Mouse (Mus musculus) kidney, embryonic 15.5 days (tissue): Measurements from ENCODE around the gene E130114P18Rik. TPM values are rescaled to one million over a fixed set of nuclear protein-coding genes. Genes with fewer than 3 reads are reported as not detected.
A peak's percentile ranks its signal among the peaks of the same experiment; 100 is the strongest.

Source experiments
- ATAC-seq: fragments of 200-750 bp; cut with Nextera tagmentation; replicated peaks from 2 replicates; pipeline ENCODE4 v1.8.0; 2017; ENCODE audit warnings: moderate TSS enrichment; ENCODE audit not compliant: low FRiP score
- H3K27ac ChIP-seq: fragments of 300-500 bp; sonication (generic); 2 replicates; pipeline ENCODE4 v1.5.1; 2015; ENCODE audit warnings: mild to moderate bottlenecking, inconsistent platforms
- H3K27me3 ChIP-seq: fragments of 300-500 bp; sonication (generic); 2 replicates; pipeline ENCODE4 v1.6.1; 2015; ENCODE audit warnings: inconsistent platforms
- H3K36me3 ChIP-seq: fragments of 300-500 bp; sonication (generic); 2 replicates; pipeline ENCODE4 v1.6.1; 2015; ENCODE audit warnings: inconsistent platforms
- H3K4me1 ChIP-seq: fragments of 300-500 bp; sonication (generic); 2 replicates; pipeline ENCODE4 v1.6.1; 2015; ENCODE audit warnings: inconsistent platforms
- H3K4me2 ChIP-seq: fragments of 300-500 bp; sonication (generic); 2 replicates; pipeline ENCODE4 v1.6.1; 2015; ENCODE audit warnings: moderate library complexity, mild to moderate bottlenecking, inconsistent platforms
- H3K4me3 ChIP-seq: fragments of 300-500 bp; sonication (generic); replicated peaks from 2 replicates; pipeline ENCODE4 v1.5.1; 2015; ENCODE audit warnings: mild to moderate bottlenecking, inconsistent platforms
- H3K9ac ChIP-seq: fragments of 300-500 bp; sonication (generic); 2 replicates; pipeline ENCODE4 v1.6.1; 2015; ENCODE audit warnings: mild to moderate bottlenecking, inconsistent platforms
- H3K9me3 ChIP-seq: fragments of 300-500 bp; sonication (generic); replicated peaks from 2 replicates; pipeline ENCODE4 v1.6.1; 2016; ENCODE audit warnings: inconsistent platforms
- WGBS: fragments of 180-500 bp; shearing (Covaris S2); methylation state at CpG from one replicate; pipeline ENCODE4 v1.1.7; 2015; ENCODE audit warnings: mixed read lengths; 5-methylcytosine and 5-hydroxymethylcytosine counted together
- polyA plus RNA-seq: library from polyadenylated mRNA; unstranded; fragments of >200 nt; fragmentation: Nextera tagmentation; extraction: Ambion mirVana; gene quantifications from 2 replicates; pipeline ENCODE4 v1.2.1, GENCODE M21; 2015

The E130114P18Rik gene
- polyA plus RNA-seq, 1 experiment from 2014 or later: 0.51 TPM

- no peaks in the 10 kb centered on the region for H3K36me3 ChIP-seq
- no peaks in the 10 kb centered on the region for H3K9me3 ChIP-seq
- no peak overlapping the region for H3K4me3 ChIP-seq
- 43% methylated on average over 7 of the region's 7 CpGs for WGBS
- no peak overlapping the region for H3K4me2 ChIP-seq
- peak; percentile 78 for ATAC-seq
- H3K9ac ChIP-seq: no peak overlapping the region
- H3K27me3 ChIP-seq: no peaks in the 10 kb centered on the region
- no peak overlapping the region for H3K27ac ChIP-seq
- H3K4me1 ChIP-seq: peaks cover 16% of the 10 kb centered on the region
These were observed 80.9 kb downstream of the E130114P18Rik start for GRCm38 (mm10) chr4:97696684-97697615.

GRCm38 (mm10) chr4:97695414-97696040 lies 82.4 kb downstream of the E130114P18Rik start:
- no peak for ATAC-seq
- no peak overlapping the region for H3K27ac ChIP-seq
- no peaks in the 10 kb centered on the region for H3K9me3 ChIP-seq
- no peak overlapping the region for H3K9ac ChIP-seq
- no peak overlapping the region for H3K4me2 ChIP-seq
- peaks cover 21% of the 10 kb centered on the region for H3K4me1 ChIP-seq
- no peaks in the 10 kb centered on the region for H3K36me3 ChIP-seq
- H3K4me3 ChIP-seq: no peak overlapping the region
- 56% methylated on average over 7 of the region's 7 CpGs for WGBS
- no peaks in the 10 kb centered on the region for H3K27me3 ChIP-seq

- peaks cover 36% of the 10 kb centered on the region for H3K4me1 ChIP-seq
These were observed 83.9 kb downstream of the E130114P18Rik start for GRCm38 (mm10) chr4:97693931-97694330.

GRCm38 (mm10) chr4:97693054-97693453 lies 84.8 kb downstream of the E130114P18Rik start:
- 88% methylated on average over 4 of the region's 4 CpGs for WGBS
- no peak overlapping the region for H3K4me3 ChIP-seq
- no peak overlapping the region for H3K27ac ChIP-seq
- peaks cover 36% of the 10 kb centered on the region for H3K4me1 ChIP-seq
- no peak for ATAC-seq
- no peak overlapping the region for H3K4me2 ChIP-seq
- H3K27me3 ChIP-seq: no peaks in the 10 kb centered on the region
- H3K9me3 ChIP-seq: no peaks in the 10 kb centered on the region
- no peaks in the 10 kb centered on the region for H3K36me3 ChIP-seq
- H3K9ac ChIP-seq: no peak overlapping the region

More at GRCm38 (mm10) chr4:97693931-97694330, 83.9 kb downstream of the E130114P18Rik start:
- Histone ChIP-seq H3K36me3 (no peaks in the 10 kb centered on the region), H3K27me3 (no peaks in the 10 kb centered on the region), H3K27ac (no peak overlapping the region), H3K4me3 (no peak overlapping the region), H3K9ac (no peak overlapping the region), H3K9me3 (no peaks in the 10 kb centered on the region), H3K4me2 (no peak overlapping the region)
- WGBS: 88% methylated on average over 4 of the region's 4 CpGs
- ATAC-seq: no peak

- WGBS: 77% methylated on average over 7 of the region's 7 CpGs
- ATAC-seq: no peak
- Histone ChIP-seq H3K9me3 (no peaks in the 10 kb centered on the region), H3K9ac (no peak overlapping the region), H3K27ac (0 out of 2 replicates have a peak overlapping the region, but pooled peaks have one; percentile 23), H3K27me3 (no peaks in the 10 kb centered on the region), H3K36me3 (no peaks in the 10 kb centered on the region), H3K4me2 (no peak overlapping the region), H3K4me3 (no peak overlapping the region), H3K4me1 (peaks cover 20% of the 10 kb centered on the region)
These were observed 87.5 kb downstream of the E130114P18Rik start for GRCm38 (mm10) chr4:97690384-97690766.

GRCm38 (mm10) chr4:97689456-97690383 lies 88.2 kb downstream of the E130114P18Rik start:
- Histone ChIP-seq H3K27ac (0 out of 2 replicates have a peak overlapping the region, but pooled peaks have one; percentile 23), H3K9me3 (no peaks in the 10 kb centered on the region), H3K4me3 (no peak overlapping the region), H3K9ac (no peak overlapping the region), H3K4me2 (no peak overlapping the region), H3K4me1 (peaks cover 19% of the 10 kb centered on the region), H3K36me3 (no peaks in the 10 kb centered on the region), H3K27me3 (no peaks in the 10 kb centered on the region)
- 28% methylated on average over 8 of the region's 8 CpGs for WGBS
- peak; percentile 71 for ATAC-seq

- no peak overlapping the region for H3K27ac ChIP-seq
- H3K4me1 ChIP-seq: peaks cover 17% of the 10 kb centered on the region
- H3K9me3 ChIP-seq: no peaks in the 10 kb centered on the region
- ATAC-seq: no peak
- WGBS: 89% methylated on average over 5 of the region's 5 CpGs
- no peaks in the 10 kb centered on the region for H3K36me3 ChIP-seq
- H3K27me3 ChIP-seq: no peaks in the 10 kb centered on the region; the same call in 1 of the 2 replicates
- H3K4me3 ChIP-seq: no peak overlapping the region
- no peak overlapping the region for H3K9ac ChIP-seq
- no peak overlapping the region for H3K4me2 ChIP-seq
These were observed 91.9 kb downstream of the E130114P18Rik start for GRCm38 (mm10) chr4:97686020-97686419.

GRCm38 (mm10) chr4:97676579-97676937 lies 101.3 kb downstream of the E130114P18Rik start:
- Histone ChIP-seq H3K27me3 (no peaks in the 10 kb centered on the region), H3K27ac (no peak overlapping the region), H3K9me3 (no peaks in the 10 kb centered on the region), H3K4me3 (no peak overlapping the region), H3K9ac (no peak overlapping the region), H3K4me2 (no peak overlapping the region), H3K4me1 (peaks cover 10% of the 10 kb centered on the region; the same call in 1 of the 2 replicates), H3K36me3 (no peaks in the 10 kb centered on the region)
- no peak for ATAC-seq
- 42% methylated on average over 2 of the region's 2 CpGs for WGBS

- peak overlapping the region; percentile 45 for H3K4me2 ChIP-seq
- H3K36me3 ChIP-seq: no peaks in the 10 kb centered on the region
- no peaks in the 10 kb centered on the region for H3K27me3 ChIP-seq
- 35% methylated on average over 16 of the region's 16 CpGs for WGBS
- 0 out of 2 replicates have a peak, but pooled peaks have one; percentile 54 for ATAC-seq
- H3K9ac ChIP-seq: no peak overlapping the region
- no peak overlapping the region for H3K27ac ChIP-seq
- H3K4me1 ChIP-seq: peaks cover 10% of the 10 kb centered on the region; the same call in 1 of the 2 replicates
- no peaks in the 10 kb centered on the region for H3K9me3 ChIP-seq
- no peak overlapping the region for H3K4me3 ChIP-seq
These were observed 101.9 kb downstream of the E130114P18Rik start for GRCm38 (mm10) chr4:97675741-97676578.

GRCm38 (mm10) chr4:97673854-97674510 lies 103.9 kb downstream of the E130114P18Rik start:
- WGBS: 46% methylated on average over 6 of the region's 6 CpGs
- H3K9me3 ChIP-seq: no peaks in the 10 kb centered on the region
- H3K36me3 ChIP-seq: no peaks in the 10 kb centered on the region
- H3K27me3 ChIP-seq: no peaks in the 10 kb centered on the region
- H3K27ac ChIP-seq: peak overlapping the region; percentile 33; the same call in 1 of the 2 replicates
- no peak overlapping the region for H3K4me2 ChIP-seq
- H3K4me3 ChIP-seq: no peak overlapping the region
- peaks cover 10% of the 10 kb centered on the region; the same call in 1 of the 2 replicates for H3K4me1 ChIP-seq
- peak; percentile 59; the same call in 1 of the 2 replicates for ATAC-seq
- no peak overlapping the region for H3K9ac ChIP-seq
